Mouse (Mus musculus) liver, postnatal 0 days (tissue): ENCODE measurements at regions not wholly inside any gene's neighbourhood (a gene's known extent, or its start where the extent isn't known, plus 50 kb on each side); places are given as distances from the start of the nearest gene placed in this dataset.
A peak's percentile ranks its signal among the peaks of the same experiment; 100 is the strongest.

Source experiments
- CTCF ChIP-seq: sonication (generic); IDR thresholded peaks from 2 replicates; pipeline ENCODE4 v1.5.1; 2016; ENCODE audit warnings: antibody characterized with exemption, low read depth
- EP300 ChIP-seq: IDR thresholded peaks from 2 replicates; pipeline ENCODE4 v1.6.1; 2016; ENCODE audit warnings: antibody characterized with exemption, low read depth, mild to moderate bottlenecking

DNA sequence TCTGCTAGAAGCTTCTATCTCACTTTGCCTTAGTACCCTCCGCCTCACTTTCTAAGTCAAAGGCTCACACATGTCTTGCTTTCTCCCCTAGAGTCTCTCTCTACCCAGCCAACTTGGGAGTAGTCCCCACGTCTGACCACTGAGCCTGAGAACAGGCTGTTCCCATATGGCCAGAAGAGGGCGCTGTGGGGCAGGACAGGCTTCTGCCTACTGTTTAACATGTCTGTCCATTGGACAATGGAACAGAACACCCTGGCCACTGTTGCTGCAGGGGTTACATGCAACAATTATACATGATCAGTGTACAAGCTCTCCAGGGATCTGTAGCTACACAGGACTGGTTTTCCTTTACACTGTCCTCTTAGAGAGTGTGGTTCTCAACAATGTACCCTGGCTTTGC is 52.5 kb upstream of the Glrp1 start:
- TF ChIP-seq CTCF (peak; percentile 96), EP300 (no peak)
